Mouse (Mus musculus) CH12.LX (cell line): Measurements from ENCODE around the gene Ngfr.

Source experiments
- CTCF ChIP-seq, 2 experiments: IDR thresholded peaks in 1 of 2; conservative IDR thresholded peaks in 1 of 2; 2 replicates each; pipeline ENCODE4 v1.5.1; 2011 to 2012; ENCODE audit warnings: low read depth in 2 of 2, low read length in 2 of 2, improper control_type of control experiment in 1 of 2, inconsistent platforms in 1 of 2, mild to moderate bottlenecking in 1 of 2, moderate library complexity in 1 of 2
- GABPA ChIP-seq: IDR thresholded peaks from 2 replicates; pipeline ENCODE4 v1.6.1; 2012; ENCODE audit warnings: low read depth, low read length, improper control_type of control experiment, inconsistent platforms; ENCODE audit not compliant: insufficient replicate concordance
- MYC ChIP-seq: IDR thresholded peaks from 2 replicates; pipeline ENCODE4 v1.6.1; 2011; ENCODE audit warnings: low read depth, mild to moderate bottlenecking, improper control_type of control experiment, low read length
- POLR2A ChIP-seq: IDR thresholded peaks from 2 replicates; pipeline ENCODE4 v1.6.1; 2011; ENCODE audit warnings: low read depth, mild to moderate bottlenecking, improper control_type of control experiment, low read length
- TBP ChIP-seq: conservative IDR thresholded peaks from 2 replicates; pipeline ENCODE4 v1.6.1; 2011; ENCODE audit warnings: low read depth, low read length, improper control_type of control experiment
- ZMIZ1 ChIP-seq: IDR thresholded peaks from 2 replicates; pipeline ENCODE4 v1.6.1; 2012; ENCODE audit warnings: low read depth, mild to moderate bottlenecking, inconsistent platforms, low read length, improper control_type of control experiment

GRCm38 (mm10) chr11:95569908-95570307 is 17.6 kb downstream of the Ngfr start:
- TF ChIP-seq POLR2A (no peak), TBP (no peak), CTCF (conservative IDR thresholded peaks at IDR 0.05 in 1 of 2, IDR thresholded peaks at IDR 0.05 in 1 of 2; ENCODE audit: low read depth in 2 of 2, low read length in 2 of 2) (no peak), GABPA (no peak), ZMIZ1 (no peak), MYC (no peak)
